Mouse (Mus musculus): ENCODE measurements around the gene Zfp326. TPM values are rescaled to one million over a fixed set of nuclear protein-coding genes. Genes with fewer than 3 reads are reported as not detected.
"Not testable (repeated sequence)": the region's sequence is repeated elsewhere in the genome, so short reads cannot be mapped to it uniquely, and the experiment has no call there.

Gene Zfp326
- total RNA-seq, 2 experiments from 2014 or later, result 25.2 to 31.1 TPM

DNA sequence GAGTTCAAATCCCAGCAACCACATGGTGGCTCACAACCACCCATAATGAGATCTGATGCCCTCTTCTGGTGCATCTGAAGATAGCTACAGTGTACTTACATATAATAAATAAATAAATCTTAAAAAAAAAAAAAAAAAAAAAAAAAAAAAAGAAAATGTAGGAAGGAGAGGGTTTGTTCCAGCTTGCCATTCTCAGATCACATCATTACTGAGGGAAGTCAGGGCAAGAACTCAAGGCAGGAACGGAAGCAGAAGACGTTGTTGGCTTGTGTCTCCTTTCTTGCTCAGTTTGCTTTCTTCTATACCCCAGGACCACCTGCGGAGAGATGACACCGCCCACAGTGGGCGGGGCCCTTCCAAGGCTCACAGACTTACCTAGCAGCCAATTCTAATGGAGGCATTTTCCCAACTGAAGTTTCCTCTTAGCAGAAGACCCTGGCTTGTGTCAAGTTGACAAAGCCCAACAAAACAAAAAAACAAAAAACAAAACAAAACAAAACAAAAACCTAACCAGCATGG lies 11.2 kb upstream of the Zfp326 start:
- not testable (repeated sequence) for DNase-seq (ENCODE audit: low spot score in 2 of 2)

DNA sequence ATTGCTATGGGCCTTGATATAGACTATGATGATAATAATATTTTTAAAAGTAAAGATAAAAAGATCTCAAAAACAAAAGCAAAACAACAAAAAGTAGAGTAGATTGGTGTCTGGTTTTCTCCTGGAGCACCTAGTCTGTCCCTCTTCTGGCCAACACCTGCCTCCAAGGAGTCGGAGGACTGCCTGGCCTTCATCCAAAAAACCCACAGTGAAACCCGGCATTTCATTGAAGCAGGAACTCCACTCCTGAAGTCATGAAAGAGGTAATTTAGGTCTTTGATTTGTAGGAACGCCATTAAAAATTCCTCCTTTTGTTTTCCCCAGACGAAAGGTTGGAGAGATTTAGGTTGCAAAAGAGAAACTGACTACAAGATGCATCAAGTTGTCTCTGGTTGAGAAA lies 8.9 kb upstream of the Zfp326 start:
- no peak for DNase-seq (ENCODE audit: low spot score in 2 of 2)

DNA sequence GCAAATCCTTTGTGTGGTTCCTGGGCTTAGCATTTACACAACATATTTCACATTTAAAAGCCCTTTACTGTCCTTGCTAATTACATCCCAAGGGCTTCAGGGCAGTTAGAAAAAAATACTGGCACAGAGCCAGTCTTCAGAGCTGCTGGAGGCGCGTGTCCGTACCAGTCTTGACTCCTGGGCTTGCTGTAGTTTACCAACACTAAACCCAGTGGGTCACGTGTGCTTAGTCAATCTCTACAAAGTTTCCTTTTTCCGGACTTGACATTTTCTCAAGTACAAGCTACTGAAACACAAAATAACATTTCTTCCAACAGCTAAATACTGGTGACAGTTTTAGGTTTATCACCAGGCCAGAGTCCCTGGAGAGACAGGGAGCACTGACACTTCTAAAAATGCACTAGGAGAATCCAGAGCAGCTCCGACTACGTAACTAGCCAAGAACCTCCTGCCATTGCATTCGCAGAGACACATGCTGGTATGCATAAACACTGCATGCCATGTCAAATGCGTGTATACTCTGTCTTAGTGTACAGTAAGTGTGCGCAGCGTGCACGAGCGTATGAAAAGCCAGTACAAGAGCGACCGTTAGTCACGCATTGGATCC lies 8.4 kb upstream of the Zfp326 start:
- no peak for DNase-seq (ENCODE audit: low spot score in 2 of 2)

DNA sequence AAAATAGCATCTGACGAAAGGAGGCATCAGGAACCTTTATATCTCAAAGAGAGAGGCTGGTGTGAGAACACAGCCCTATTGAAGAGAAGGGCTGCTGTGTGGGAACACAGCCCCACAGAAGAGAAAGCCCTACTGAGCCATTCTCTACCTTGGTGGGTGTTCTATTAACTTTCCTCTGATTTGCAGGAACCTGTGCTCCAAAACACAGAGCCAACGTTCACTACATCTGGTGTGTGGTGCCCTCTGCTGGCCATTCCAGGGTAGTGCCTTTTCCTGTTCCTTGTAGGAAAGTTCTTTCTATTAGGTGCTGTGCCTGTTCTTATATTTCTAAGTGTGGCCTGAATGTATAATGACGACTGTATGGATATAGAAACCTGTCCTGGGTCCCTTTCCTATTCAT lies 7.8 kb upstream of the Zfp326 start:
- peak; percentile 57 to 79 for DNase-seq (ENCODE audit: low spot score in 2 of 2)

DNA sequence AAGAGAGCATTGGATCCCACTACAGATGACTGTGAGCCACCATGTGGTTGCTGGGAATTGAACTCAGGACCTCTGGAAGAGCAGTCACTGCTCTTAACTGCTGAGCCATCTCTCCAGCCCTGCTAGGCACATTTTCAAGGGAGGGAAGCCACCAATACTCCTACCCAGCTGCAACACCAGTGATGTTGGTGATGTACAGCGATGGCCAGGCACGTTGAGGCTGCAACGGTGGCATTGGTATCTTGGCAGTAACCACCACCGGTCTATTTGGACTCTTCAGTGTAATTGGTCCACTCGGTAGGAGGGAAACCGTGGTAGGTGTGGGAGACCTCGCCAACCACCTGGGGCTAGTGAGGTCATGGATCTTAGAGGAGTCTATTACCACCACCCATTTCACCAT lies 6.6 kb upstream of the Zfp326 start:
- no peak for DNase-seq (ENCODE audit: low spot score in 2 of 2)

DNA sequence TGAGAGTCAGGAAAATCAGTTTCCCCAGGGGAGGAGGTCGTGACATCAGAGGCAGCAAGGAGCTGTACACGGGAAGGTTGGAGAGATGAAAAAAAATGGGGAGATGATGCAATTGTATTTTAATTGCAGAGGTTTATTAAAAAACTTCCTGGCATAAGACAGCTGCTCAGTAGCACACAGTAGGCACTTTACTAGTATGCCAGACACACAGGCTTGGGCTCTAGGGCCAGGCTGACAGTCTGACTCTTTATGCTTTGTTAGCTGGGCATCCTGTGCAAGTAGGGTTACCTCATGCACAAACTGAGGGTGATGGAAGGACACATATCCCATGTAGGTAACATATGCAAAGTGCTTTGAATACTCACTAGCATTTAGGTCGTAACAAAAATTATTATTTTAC lies 5.2 kb upstream of the Zfp326 start:
- no peak for DNase-seq (ENCODE audit: low spot score in 2 of 2)

DNA sequence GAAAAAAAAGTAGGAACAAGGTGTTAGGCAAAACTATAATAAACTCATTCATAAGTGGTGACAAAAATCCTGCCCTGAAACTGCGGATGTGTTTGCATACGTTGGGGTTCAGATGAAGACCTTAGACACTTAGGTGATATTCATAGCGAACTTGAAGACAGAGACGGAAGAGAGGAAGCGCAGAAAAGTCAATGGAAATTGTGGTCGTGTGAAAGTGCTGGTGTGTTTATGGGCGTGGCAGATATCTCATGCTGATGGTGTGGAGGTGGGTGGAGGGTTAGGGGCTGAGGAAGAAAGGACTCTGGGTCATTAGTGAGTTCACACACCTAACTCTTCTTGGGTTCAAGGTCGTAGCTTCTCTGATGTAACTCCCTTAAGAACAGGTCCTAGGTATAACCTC lies 4.2 kb upstream of the Zfp326 start:
- DNase-seq (ENCODE audit: low spot score in 2 of 2), result no peak

DNA sequence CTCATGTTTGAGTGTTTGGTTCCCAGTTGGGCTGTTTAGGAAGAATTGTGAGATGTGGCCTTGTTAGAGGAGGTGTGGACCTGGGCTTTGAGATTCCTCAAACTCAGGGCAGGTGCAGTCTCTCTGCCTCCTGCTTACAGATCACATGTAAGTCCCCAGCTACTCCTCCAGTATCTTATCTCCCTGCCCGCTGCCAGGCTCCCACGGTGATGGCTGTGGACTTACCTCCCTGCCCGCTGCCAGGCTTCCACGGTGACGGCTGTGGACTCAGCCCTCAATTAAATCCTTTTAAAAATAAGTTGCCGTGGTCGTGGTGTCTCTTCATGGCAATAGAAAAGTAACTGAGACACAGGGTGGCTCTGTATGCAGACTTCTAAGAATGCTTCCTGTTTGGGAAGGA lies 3.4 kb upstream of the Zfp326 start:
- no peak for DNase-seq (ENCODE audit: low spot score in 2 of 2)

DNA sequence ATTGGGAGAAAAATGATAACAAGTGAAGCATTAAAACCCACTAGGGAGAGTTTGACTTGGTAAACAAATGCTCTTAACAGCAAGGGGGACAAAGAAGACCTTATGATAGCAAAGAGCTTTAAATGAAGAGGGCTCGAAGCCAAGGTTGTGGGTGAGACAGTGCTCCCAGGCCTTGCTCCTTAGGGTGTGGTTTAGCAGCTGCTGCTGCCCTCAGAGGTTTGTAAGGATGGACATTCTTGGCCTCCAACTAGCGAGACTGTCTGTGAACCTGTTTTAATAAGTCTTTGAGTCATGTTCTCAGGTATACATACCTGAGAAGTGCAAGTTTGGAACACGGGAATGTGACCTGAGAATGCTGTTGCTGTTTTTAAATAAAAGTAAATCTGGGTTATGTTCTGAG lies 2.6 kb upstream of the Zfp326 start:
- DNase-seq (ENCODE audit: low spot score in 2 of 2), result no peak

DNA sequence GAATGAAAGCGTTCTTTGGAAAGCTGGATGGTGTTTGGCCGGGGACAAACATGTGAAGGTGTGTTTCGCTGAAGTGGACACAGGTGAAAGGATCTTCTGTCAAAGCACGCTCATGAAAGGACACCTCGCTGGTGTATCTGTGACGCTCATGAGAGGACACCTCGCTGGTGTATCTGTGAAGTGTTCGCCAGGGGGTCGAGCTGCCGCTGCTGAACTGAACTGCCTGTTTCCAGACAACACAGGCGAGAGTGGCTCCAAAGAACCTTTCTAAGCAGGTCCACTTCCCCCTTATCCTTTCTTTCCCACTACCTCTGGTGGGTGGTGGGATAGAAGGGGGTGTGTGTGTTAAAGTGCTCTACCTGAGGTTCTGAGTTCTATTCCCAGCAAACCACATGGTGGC lies 1.9 kb upstream of the Zfp326 start:
- no peak for DNase-seq (ENCODE audit: low spot score in 2 of 2)

DNA sequence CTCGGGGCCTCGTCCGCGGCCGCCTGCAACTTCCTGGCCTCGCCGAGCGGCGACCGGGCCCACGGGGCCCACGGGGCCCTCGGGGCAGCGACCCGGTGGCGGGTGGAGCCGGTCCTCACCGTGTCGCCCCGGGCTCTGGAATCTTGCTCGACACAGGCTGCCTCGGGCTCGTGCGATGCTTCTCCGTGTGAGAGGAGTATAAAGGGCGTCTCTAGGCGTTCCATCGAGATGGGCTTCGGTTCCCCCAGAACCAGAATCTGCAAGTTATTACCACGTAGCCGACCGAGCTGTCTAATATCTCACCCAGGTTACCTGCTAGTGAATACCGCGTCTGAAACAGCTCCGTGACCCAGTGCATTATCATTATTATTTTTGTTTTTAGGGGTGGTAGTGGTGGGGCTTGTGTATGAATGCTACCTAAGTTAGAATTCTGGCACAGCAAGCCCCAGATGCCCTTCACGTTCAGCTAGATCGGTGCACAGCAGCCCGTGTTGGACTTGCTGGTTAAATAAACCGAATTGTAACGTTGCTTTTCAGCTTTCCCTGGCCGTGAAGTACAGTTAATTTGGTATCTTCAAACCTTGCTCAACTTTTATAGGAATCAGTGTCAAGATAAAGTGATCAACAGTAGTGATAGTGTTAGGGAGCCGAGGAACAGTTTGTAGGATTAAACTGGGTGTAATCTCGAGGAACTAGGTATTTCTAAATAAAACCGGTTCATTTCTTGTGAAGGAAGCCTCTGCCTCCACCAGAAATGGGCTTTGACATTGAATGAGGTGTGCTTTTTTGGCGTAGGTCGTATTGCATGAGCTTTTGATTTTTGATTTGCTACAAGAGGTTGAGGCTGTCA lies 785 bp downstream of the Zfp326 start:
- no peak for DNase-seq (ENCODE audit: low spot score in 2 of 2)

DNA sequence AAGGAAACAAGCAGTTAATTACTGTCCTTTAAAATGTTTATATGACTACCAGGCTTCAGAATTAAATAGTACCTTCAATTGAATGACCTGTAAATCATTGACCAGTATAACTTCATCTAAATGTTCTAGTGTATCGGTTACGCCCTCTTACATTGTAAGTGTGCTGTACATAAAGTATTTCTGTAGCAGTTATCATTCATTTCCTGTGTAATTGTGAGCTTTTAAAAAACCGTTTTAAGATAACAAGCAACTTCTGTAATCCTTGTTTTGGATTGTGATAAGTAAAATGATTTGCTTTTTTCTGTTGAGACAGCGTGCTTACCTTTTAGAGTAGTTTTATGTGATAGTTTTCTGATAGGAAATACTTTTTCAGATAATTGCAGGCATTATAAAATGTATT lies 11.0 kb downstream of the Zfp326 start:
- DNase-seq (ENCODE audit: low spot score in 2 of 2), result no peak

DNA sequence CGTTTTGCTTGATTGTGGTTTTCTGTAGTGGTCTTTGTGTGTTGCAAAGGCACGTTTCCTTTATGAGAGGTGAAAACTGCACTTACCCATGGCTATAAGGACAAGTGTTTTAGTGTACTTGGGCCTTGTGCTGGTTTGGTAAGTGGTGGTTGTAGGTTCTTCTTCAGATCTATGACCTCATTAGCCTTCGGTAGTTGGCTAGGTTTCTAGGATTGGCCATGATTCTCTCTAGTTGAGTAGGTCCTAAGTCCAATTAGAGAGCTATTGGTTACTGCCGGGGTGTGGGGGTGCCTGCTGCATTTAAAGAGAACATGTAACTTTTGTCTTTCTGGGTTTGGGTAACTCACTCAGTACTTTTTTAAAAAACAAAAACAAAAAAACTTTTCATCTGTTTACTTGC lies 21.8 kb downstream of the Zfp326 start:
- no peak for DNase-seq (ENCODE audit: low spot score in 2 of 2)

DNA sequence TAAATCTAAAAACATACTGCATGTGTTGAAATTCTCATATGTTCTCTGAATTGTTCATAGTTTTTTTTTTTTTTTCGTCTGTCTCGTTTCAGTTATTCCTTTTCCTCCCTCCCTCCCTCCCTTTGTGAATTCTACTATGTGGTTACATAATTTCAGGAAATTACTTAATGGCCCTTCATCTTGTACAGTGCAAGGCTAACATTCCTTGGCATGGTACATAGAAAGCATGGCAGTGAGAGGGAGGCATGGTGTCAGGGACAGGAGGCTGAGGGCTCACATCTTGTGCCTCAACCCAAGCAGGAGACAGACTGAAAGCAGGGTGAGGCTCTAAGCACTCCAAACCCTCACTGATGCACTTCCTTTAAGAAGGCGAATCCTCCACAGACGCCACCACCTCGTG lies 32.8 kb downstream of the Zfp326 start:
- DNase-seq (ENCODE audit: low spot score in 2 of 2), result no peak

DNA sequence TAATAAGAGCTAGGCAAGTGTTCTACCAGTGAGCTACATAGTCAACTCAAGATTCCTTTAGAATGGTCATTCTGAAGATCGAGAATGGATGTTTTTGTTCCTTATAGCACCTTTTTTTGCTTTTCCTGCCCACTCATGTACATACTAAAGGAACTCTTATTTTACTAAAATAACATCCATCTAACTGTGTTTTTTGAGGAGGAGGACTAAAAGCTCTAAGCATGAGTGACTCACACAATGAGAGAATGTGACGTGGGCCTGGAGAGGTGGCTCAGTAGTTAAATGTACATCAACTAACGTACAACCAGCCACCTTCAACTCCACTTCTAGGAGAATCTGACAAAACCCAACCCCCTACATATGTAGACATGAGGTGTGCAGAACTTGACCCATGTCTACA lies 33.3 kb downstream of the Zfp326 start:
- no peak for DNase-seq (ENCODE audit: low spot score in 2 of 2)

DNA sequence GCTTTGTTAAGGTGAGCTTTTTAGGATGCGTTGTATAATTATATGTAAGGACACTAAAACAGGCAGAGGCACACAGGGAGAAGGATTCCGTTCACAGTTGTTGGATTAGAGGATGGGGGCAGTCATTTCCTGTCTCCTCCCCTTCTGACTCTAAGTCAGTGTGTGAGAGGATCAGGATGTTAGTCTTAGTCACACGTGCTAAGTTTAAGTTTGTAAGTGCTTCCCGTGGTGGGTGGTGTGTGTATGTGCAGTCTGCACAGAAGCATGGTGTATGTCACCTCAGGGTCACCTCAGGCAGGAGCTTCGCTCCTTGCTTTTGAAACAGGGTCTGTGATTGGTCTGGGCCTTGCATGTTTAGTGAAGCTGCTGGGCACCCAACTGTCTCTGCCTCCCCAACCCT lies 35.1 kb downstream of the Zfp326 start:
- DNase-seq (ENCODE audit: low spot score in 2 of 2), result no peak

DNA sequence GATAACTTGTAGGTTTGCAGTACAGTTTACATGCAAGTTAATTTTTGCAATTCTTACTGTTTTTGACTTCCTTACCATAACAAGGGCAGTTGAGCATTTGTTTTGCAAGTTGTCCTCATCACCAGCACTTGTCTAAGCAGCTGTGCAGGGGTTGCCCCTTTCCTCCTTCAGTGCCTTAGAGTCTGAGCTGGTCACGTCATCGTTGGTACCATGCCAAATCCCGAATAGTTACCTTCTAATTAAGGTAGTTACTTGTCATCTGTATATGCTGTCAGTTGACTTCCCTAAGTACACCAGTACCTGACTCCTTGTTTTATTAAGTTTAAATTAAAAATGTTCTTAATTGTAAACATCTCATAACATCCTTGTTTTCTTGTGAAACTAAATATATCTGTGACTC lies 41.0 kb downstream of the Zfp326 start:
- no peak for DNase-seq (ENCODE audit: low spot score in 2 of 2)

DNA sequence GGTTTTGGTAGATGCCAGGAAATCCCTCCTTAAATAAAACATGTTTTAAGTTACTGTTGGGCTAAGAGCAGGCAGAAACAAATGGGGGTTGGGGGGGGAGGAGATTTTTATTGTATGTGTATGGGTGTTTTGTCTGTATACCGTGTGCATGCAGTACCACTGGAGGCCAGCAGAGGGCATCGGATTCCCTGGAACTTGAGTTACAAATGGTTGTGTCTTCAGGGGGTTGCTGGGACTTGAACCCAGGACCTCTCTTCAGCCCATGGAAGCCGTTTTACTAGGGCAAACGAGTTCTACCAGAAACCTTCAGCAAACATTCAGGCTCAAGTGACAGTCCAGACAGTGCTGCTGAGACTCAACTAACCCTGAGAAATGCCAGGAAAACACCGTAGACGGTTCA lies 41.9 kb downstream of the Zfp326 start:
- DNase-seq (ENCODE audit: low spot score in 2 of 2), result no peak

DNA sequence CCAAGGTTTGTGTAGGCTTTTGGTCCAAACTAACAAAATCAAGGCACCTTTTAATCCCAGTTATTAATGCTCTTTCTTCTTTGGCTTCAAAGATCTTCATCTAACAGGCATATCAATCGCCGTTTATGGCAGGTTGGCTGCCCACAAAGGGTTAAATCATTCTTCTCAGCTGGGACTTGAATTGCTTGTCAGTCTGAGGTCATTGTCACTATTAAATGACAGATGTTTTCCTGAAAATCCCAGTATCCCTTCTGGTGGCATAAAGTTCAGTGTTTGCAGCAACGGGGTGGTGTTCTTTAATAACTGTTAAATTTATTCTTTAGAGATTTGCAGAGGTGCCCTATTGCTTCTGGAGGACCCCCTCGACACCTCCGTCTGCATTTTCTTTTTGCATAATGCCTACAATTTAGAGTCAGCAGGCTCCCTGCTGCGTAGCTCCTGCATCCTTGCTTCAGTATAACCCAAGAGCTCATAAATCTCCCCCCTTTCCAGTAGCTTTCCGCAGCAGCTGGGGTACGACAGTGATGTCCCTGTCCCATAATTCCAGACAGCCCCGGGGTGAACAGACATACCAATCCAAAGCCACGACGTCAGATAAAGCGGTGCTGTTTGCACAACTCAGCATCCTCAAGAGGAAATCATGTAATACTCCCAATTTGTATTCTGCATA lies 46.6 kb downstream of the Zfp326 start:
- DNase-seq (ENCODE audit: low spot score in 2 of 2), result no peak

DNA sequence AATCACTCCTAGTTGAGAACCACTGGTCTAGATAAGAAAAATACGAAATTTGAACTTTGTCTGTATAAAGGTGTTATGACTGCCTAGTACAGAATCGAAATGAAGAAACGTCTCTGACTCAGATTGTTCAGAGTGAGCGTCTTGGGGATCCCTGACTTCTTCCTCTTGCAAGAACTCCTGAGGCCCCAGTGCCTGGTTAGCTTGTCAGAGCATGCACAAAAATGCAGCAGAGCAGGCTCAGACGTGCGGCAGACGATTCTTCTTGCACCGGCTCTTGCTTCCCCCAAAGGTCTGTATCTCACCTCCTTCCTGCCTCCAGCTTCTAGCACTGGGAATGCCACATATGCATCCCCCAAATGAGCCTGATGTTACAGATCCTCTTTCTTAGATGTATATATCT lies 48.0 kb downstream of the Zfp326 start:
- no peak for DNase-seq (ENCODE audit: low spot score in 2 of 2)

DNA sequence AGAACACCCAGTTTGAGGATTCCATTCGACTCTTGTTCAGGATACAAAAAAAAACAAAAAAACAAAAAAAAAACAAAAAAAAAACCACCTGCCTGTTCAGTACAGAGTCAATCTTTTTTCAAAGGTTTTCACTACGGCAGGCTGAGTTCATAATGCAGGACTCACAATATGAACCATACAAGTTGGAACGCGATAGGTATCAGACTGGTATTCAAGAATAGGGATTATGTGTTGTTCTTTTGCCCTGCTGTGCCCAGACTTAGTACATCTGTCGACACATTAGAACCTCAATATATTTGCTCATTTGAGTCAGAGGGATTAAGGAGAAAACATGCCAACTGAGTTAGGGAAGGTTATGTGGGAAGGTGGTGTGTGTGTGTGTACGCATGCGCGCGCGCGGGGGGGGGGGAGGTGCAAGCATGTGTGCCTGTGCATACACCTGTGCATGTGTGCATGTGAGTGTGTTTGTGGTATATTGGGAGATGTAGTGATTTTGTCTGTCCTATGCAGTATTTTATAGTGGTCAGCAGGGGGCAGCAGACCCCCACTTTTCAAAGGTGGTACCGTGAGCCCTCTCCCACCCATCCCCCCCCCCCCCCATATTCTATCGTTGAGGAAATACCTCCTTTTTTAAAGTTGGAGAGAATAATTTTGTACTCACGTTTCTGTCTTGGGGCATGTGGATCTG lies 49.3 kb downstream of the Zfp326 start:
- DNase-seq (ENCODE audit: low spot score in 2 of 2), result no peak

DNA sequence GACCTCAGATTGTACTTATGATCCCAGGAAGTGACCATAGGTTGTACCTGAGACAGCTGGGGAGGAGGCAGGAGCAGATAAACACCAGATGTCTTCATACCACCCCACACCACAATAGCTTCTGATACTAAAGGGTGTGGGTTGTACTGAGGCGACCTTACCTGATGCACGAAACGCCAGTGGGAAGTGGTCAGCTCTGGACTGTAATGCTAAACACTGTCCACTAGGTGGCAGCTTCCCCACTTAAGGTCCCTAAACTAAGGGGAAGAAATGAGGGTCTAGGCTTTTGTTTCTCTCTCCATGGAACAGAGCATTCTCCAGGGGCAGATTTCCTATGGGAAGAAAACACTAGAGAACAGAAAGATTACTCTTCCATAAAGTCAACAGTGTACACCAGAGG lies 53.9 kb downstream of the Zfp326 start:
- DNase-seq (ENCODE audit: low spot score in 2 of 2), result no peak

Data from gastrocnemius, postnatal 4 days (tissue).